Mouse (Mus musculus): ENCODE measurements around the gene Patj. TPM values are rescaled to one million over a fixed set of nuclear protein-coding genes. Genes with fewer than 3 reads are reported as not detected.
"Not testable (repeated sequence)": the region's sequence is repeated elsewhere in the genome, so short reads cannot be mapped to it uniquely, and the experiment has no call there.

Gene Patj
- polyA plus RNA-seq, 1 experiment = 6.4 TPM

- no peak for TF ChIP-seq POLR2A (IDR thresholded peaks at IDR 0.05; ENCODE audit: low read depth, low read length)
- no peak for TF ChIP-seq CTCF (IDR thresholded peaks at IDR 0.05; ENCODE audit: borderline replicate concordance, insufficient read depth, low read length)
- Histone ChIP-seq H3K4me3 (ENCODE audit: insufficient read depth, low read length) (no peak overlapping the region), H3K4me1 (ENCODE audit: control insufficient read depth, insufficient read depth, low read length) (no peaks in the 10 kb centered on the region), H3K27ac (ENCODE audit: insufficient read depth, low read length) (no peak overlapping the region)
Measured at GRCm38 (mm10) chr4:98622180-98622579, 226.6 kb downstream of the Patj start.

DNA sequence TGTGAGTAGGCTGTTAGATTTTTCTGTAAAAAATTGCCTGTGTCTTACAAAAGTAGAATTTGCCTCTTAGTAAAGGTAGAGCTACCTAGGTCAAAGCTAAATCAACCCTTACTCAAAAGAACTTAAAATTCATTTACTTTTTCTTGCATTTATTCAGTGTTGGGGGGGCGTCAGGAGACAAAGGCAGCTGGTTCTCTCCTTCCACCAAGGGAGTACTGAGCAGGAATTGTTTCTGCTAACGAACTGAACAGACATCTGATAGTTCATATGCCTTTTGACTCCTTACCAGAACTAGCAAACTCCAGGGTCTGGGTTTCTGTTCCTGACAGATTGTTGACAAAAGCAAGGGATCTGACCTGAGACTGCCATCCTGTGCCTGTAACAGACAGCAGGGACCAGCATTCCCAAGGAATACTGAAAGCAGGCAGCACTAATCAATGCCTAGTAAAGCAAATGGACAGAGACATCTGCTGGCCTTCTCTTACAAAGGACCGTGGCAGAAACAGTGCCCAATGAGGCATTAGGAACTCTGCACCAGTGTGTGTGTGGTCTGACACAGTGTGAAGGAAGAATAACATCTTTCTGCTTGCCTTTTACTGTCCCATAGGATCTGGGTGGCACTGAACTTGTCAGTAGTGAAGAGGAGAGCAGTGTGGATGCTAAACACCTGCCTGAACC, 227.6 kb downstream of the Patj start:
- no peak overlapping the region for H3K4me3 ChIP-seq (ENCODE audit: insufficient read depth, low read length)
- TF ChIP-seq CTCF (IDR thresholded peaks at IDR 0.05; ENCODE audit: borderline replicate concordance, insufficient read depth, low read length) = no peak
- no peak for TF ChIP-seq POLR2A (IDR thresholded peaks at IDR 0.05; ENCODE audit: low read depth, low read length)
- H3K4me1 ChIP-seq (ENCODE audit: control insufficient read depth, insufficient read depth, low read length) = no peaks in the 10 kb centered on the region
- H3K27ac ChIP-seq (ENCODE audit: insufficient read depth, low read length) = no peak overlapping the region

DNA sequence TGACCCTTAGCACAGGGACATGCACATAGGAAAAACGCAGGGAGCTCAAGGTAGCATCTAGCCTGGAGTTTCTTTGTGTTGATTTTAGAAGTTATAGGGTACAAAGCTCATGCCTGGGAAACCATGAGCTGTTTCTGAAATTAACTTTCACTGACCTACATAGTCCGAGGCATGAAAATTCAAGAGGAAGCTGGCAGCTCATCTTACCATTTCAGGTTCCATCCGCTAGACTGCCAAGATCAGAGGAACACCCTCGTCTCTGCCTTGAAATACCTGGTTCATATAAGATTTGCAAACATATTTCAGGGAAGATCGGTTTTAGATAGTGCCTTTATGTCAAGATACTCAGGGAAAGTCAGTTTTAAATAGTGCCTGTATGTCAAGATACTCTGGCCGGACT, 232.7 kb downstream of the Patj start:
- TF ChIP-seq CTCF (IDR thresholded peaks at IDR 0.05; ENCODE audit: borderline replicate concordance, insufficient read depth, low read length) (no peak), POLR2A (IDR thresholded peaks at IDR 0.05; ENCODE audit: low read depth, low read length) (no peak)
- H3K27ac ChIP-seq (ENCODE audit: insufficient read depth, low read length) = no peak overlapping the region
- H3K4me3 ChIP-seq (ENCODE audit: insufficient read depth, low read length) = no peak overlapping the region
- H3K4me1 ChIP-seq (ENCODE audit: control insufficient read depth, insufficient read depth, low read length) = no peaks in the 10 kb centered on the region

DNA sequence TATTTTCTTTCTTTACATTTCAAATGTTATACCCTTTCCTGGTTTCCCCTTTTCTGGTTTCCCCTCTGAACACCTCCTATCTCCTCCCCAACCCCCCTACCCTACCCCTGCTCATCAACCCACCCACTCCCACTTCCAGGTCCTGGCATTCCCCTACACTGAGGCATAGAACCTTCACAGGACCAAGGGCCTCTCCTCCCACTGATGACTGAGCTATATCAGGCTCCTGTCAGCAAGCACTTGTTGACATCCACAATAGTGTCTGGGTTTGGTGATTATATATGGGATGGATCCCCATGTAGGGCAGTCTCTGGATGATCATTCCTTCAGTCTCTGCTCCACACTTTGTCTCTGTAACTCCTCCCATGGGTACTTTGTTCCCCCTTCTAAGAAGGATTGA, 233.6 kb downstream of the Patj start:
- not testable (repeated sequence) for H3K4me3 ChIP-seq (ENCODE audit: insufficient read depth, low read length); H3K4me1 ChIP-seq (ENCODE audit: control insufficient read depth, insufficient read depth, low read length)

GRCm38 (mm10) chr4:98635140-98635837, 239.7 kb downstream of the Patj start:
- H3K4me3 ChIP-seq (ENCODE audit: insufficient read depth, low read length) = no peak overlapping the region
- no peaks in the 10 kb centered on the region for H3K4me1 ChIP-seq (ENCODE audit: control insufficient read depth, insufficient read depth, low read length)
- no peak for TF ChIP-seq CTCF (IDR thresholded peaks at IDR 0.05; ENCODE audit: borderline replicate concordance, insufficient read depth, low read length)
- no peak for TF ChIP-seq POLR2A (IDR thresholded peaks at IDR 0.05; ENCODE audit: low read depth, low read length)
- H3K27ac ChIP-seq (ENCODE audit: insufficient read depth, low read length) = no peak overlapping the region

More for the DNA sequence above, 233.6 kb downstream of the Patj start:
- H3K27ac ChIP-seq (ENCODE audit: insufficient read depth, low read length) = not testable (repeated sequence)

- Histone ChIP-seq H3K27ac (ENCODE audit: insufficient read depth, low read length) (no peak overlapping the region), H3K4me3 (ENCODE audit: insufficient read depth, low read length) (no peak overlapping the region), H3K4me1 (ENCODE audit: control insufficient read depth, insufficient read depth, low read length) (no peaks in the 10 kb centered on the region)
- TF ChIP-seq POLR2A (IDR thresholded peaks at IDR 0.05; ENCODE audit: low read depth, low read length) = no peak
- TF ChIP-seq CTCF (IDR thresholded peaks at IDR 0.05; ENCODE audit: borderline replicate concordance, insufficient read depth, low read length) = no peak
Measured at GRCm38 (mm10) chr4:98638731-98639130, 243.1 kb downstream of the Patj start.

GRCm38 (mm10) chr4:98653650-98654049, 258.1 kb downstream of the Patj start:
- Histone ChIP-seq H3K4me1 (ENCODE audit: control insufficient read depth, insufficient read depth, low read length) (peaks cover 4% of the 10 kb centered on the region; the same call in 1 of the 2 replicates), H3K27ac (ENCODE audit: insufficient read depth, low read length) (no peak overlapping the region), H3K4me3 (ENCODE audit: insufficient read depth, low read length) (no peak overlapping the region)
- TF ChIP-seq CTCF (IDR thresholded peaks at IDR 0.05; ENCODE audit: borderline replicate concordance, insufficient read depth, low read length) (no peak), POLR2A (IDR thresholded peaks at IDR 0.05; ENCODE audit: low read depth, low read length) (no peak)

GRCm38 (mm10) chr4:98654419-98654821, 258.8 kb downstream of the Patj start:
- H3K27ac ChIP-seq (ENCODE audit: insufficient read depth, low read length) = no peak overlapping the region

GRCm38 (mm10) chr4:98656759-98657158, 261.2 kb downstream of the Patj start:
- Histone ChIP-seq H3K27ac (ENCODE audit: insufficient read depth, low read length) (no peak overlapping the region), H3K4me1 (ENCODE audit: control insufficient read depth, insufficient read depth, low read length) (peaks cover 7% of the 10 kb centered on the region; the same call in 1 of the 2 replicates), H3K4me3 (ENCODE audit: insufficient read depth, low read length) (no peak overlapping the region)
- no peak for TF ChIP-seq POLR2A (IDR thresholded peaks at IDR 0.05; ENCODE audit: low read depth, low read length)
- TF ChIP-seq CTCF (IDR thresholded peaks at IDR 0.05; ENCODE audit: borderline replicate concordance, insufficient read depth, low read length) = no peak

More at GRCm38 (mm10) chr4:98654419-98654821, 258.8 kb downstream of the Patj start:
- TF ChIP-seq POLR2A (IDR thresholded peaks at IDR 0.05; ENCODE audit: low read depth, low read length) = no peak
- no peak for TF ChIP-seq CTCF (IDR thresholded peaks at IDR 0.05; ENCODE audit: borderline replicate concordance, insufficient read depth, low read length)
- H3K4me1 ChIP-seq (ENCODE audit: control insufficient read depth, insufficient read depth, low read length) = peaks cover 4% of the 10 kb centered on the region; the same call in 1 of the 2 replicates
- H3K4me3 ChIP-seq (ENCODE audit: insufficient read depth, low read length) = no peak overlapping the region

DNA sequence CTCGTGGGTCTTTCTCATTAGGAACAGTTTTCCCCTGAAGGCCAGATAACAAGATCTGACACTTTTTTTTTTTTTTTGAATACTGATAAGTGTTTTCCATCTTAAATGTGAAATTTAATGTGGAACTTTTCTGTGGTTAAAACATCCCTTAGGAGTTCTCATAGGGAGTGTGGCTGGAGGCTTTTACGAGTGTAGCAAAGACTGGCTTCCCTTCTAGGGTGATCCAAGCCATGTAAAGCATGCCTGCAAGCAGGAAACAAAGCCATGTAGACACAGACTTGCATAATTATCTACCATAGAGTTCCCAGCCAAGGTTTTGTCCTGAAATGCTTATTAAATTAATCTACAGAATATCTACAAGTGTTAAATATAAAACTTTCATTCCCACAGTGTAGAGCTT, 263.4 kb downstream of the Patj start:
- TF ChIP-seq CTCF (IDR thresholded peaks at IDR 0.05; ENCODE audit: borderline replicate concordance, insufficient read depth, low read length) (no peak), POLR2A (IDR thresholded peaks at IDR 0.05; ENCODE audit: low read depth, low read length) (no peak)
- H3K27ac ChIP-seq (ENCODE audit: insufficient read depth, low read length) = no peak overlapping the region
- H3K4me1 ChIP-seq (ENCODE audit: control insufficient read depth, insufficient read depth, low read length) = peaks cover 7% of the 10 kb centered on the region; the same call in 1 of the 2 replicates
- no peak overlapping the region for H3K4me3 ChIP-seq (ENCODE audit: insufficient read depth, low read length)

Measured in embryonic fibroblast, embryonic 13.5 days (primary cell).